Mouse (Mus musculus): ENCODE measurements around the gene Aamdc. TPM values are rescaled to one million over a fixed set of nuclear protein-coding genes. Genes with fewer than 3 reads are reported as not detected.

Aamdc gene
- 10 to 100 TPM; 60.7 to 61.9 TPM for total RNA-seq (2021)

DNA sequence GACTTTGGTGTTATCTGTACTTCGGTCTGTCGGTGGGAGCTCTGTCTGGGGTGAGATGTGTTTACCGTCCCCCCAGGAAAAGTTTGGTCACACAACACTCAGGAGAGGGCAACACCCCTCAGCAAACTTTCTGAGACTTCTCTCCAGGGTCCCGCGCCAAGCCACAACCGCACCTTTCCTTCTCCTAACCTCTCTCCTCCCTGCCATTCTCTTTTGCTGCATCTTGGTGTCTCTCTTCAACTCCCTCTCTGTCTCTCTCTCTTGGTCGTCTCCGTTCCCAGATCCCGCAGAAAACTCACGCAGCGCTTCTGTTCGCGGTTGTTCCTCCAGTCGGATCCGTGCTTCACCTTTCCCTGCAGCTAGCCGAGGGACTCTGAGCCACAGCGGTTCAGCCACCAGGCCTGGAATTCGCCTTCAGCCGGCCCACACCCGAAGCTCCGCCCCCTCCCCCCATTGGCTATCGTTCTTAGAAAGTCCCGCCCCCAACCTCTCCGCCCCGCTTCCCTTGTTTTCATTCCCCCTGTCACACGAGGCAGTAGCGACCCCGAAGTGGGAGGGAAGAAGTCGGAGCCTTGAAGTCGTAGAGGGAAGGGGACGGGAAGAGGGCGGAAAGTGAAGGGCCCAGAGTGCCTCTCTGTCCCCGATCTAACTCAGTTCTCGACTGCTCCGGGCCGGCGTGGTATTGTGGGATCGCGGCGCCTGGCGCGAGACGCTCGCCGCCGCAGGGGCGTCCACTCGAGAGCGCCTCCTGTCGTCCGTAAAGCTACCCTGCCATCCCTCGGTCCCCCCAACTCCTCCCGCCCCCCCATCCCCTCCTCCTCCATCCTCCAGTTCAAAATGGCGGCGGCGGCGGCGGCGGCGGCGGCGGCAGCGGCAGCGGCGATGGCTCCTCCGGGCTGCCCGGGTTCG is at the start of gene Aamdc, which contains the start of gene Rsf1:
Aamdc (minus strand) TSS at position 431 of the 909 bp plus-strand sequence.
Rsf1 (plus strand) TSS at position 823 of the 909 bp plus-strand sequence.
- intact Hi-C loops (cut with DNase I) = loop anchor here (2.0 to 5.0 kb wide), 3 partner anchors 98 to 152 kb away; partner anchors contain the start of gene Ints4

GRCm38 (mm10) chr7:97623402-97623801 is 44.1 kb upstream of the Aamdc start:
- intact Hi-C loops (cut with DNase I) = no loop called here
- DNase-seq (ENCODE audit: low spot score) = no peak

More for the DNA sequence above, at the start of gene Aamdc, which contains the start of gene Rsf1:
- DNase-seq (ENCODE audit: low spot score) = peak; percentile 92

- no peak for DNase-seq (ENCODE audit: low spot score)
- intact Hi-C loops (cut with DNase I) = no loop called here
Measured at GRCm38 (mm10) chr7:97622676-97623075, 43.4 kb upstream of the Aamdc start.

DNA sequence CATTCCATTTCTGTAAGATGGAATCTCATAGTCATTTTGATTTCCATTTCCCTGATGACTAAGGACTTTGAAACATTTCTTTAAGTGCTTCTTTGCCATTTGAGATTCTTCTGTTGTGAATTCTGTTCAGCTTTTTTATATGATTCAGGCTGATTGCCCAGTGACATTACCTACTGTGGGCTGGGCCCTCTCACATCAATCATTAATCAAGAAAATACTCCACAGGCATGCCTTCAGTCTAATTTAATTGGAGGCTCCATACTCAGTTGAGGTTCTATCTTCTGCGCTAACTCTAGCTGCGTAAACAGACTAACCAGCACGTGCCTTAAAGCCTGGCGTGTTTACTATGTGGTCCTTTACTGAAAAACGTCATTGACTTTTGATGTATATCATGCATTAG is 42.0 kb upstream of the Aamdc start:
- intact Hi-C loops (cut with DNase I) = no loop called here
- DNase-seq (ENCODE audit: low spot score) = no peak

DNA sequence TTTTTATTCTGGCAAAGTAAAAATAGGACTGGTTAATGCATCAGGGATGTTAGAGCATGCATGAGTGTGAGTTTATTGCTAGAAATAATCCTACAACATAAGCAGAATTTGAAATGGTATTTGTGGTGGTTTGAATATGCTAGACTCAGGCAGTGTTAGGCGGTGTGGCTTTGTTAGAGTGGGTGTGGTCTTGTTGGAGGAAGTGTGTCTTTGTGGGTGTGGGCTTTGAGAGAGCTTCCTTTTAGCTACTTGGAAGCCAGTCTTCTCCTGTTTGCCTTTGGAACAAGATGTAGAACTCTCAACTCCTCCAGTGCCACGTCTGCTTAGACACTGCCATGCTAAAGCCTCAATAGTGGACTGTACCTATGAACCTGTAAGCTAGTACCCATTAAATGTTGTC is 19.3 kb upstream of the Aamdc start:
- DNase-seq (ENCODE audit: low spot score) = no peak
- intact Hi-C loops (cut with DNase I) = no loop called here

DNA sequence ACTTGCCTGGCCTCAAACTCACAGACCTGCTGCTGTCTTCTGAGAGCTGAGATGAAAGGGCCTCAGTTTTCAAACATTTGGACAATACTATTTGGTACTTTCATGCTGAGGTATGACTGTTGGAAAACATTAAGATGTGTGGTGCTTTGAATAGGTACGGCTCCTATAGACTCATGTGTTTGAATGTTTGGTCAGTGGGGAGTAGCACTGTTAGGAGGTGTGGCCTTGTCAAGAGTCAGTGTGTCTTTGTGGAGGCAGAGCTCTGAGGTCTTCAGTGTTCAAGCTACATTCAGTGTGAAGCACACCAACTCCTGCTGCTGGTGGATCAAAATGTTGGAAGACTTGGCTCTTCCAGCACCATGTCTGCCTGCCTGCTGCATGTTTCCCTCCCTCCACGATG is 14.2 kb upstream of the Aamdc start:
- no peak for DNase-seq (ENCODE audit: low spot score)
- intact Hi-C loops (cut with DNase I) = no loop called here

DNA sequence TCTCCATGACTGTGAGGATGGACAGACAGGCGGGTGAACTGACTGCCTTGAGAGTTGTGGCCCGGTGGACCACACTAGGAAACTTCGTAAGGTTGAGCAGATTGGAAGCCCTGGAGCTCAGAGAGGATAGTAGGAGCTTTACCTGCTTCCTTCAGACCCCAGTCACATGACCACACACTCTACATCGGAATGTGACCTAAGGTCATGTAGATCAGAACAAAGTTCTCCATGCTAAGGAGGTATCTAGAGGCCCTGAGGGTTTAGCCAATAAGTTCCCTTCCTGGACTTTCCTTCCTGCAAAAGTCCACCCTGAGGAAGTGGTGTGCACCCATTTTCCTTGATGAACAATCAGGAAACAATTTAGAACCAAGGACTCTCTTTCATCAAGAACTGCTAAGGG is 13.1 kb upstream of the Aamdc start:
- DNase-seq (ENCODE audit: low spot score) = no peak
- intact Hi-C loops (cut with DNase I) = no loop called here

GRCm38 (mm10) chr7:97591336-97591735 is 12.0 kb upstream of the Aamdc start:
- intact Hi-C loops (cut with DNase I) = no loop called here
- no peak for DNase-seq (ENCODE audit: low spot score)

DNA sequence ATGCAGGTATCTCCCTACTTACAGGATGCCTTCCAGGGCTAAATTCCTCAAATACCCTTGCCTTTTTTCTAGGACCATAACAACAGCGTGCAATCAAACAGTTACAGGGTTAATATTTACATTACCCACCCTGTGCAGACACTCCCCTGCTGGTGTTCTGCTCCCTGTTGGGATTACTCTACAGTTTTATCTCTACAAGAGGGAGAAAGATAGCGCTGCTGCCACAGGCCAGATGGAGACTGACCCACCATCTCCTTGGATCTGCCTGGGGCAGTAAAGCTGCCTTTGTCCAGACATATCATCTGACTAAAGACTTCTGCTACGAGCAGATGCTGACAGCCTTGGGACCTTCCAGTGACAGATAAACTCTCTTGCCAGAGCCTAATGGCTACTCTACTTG is 11.2 kb upstream of the Aamdc start:
- DNase-seq (ENCODE audit: low spot score) = no peak
- intact Hi-C loops (cut with DNase I) = no loop called here

- intact Hi-C loops (cut with DNase I) = no loop called here
- DNase-seq (ENCODE audit: low spot score) = no peak
Measured at GRCm38 (mm10) chr7:97588506-97588905, 9.2 kb upstream of the Aamdc start.

DNA sequence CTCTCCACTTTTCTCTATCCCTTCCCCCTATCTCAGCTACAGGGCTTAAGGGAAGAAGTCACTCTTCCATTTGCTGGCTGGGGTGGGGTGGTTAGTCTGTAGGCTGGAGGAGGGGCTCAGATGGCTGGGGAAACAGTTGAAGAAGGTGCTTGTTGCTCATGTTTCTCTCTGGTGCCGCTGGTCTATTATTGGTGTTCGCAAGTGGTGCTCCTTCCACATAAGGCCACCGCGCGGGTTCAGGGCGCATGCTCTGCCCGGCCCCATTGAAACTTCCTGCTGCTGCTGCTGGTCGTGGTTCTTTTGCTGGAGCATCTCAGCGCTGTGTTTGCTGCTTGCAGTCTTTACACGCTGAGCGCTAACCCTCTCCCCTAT is 1.5 kb upstream of the Aamdc start:
- peak; percentile 67 for DNase-seq (ENCODE audit: low spot score)
- intact Hi-C loops (cut with DNase I) = loop anchor here (5.0 kb wide), 1 partner anchor 116 kb away; the partner anchor contains the start of gene Clns1a

- intact Hi-C loops (cut with DNase I) = loop anchor here (2.0 to 5.0 kb wide), 4 partner anchors 97 to 153 kb away; partner anchors contain the start of genes Clns1a and Ints4
- DNase-seq (ENCODE audit: low spot score) = peak; percentile 13
Measured at GRCm38 (mm10) chr7:97579976-97580842, 912 bp upstream of the Aamdc start.

DNA sequence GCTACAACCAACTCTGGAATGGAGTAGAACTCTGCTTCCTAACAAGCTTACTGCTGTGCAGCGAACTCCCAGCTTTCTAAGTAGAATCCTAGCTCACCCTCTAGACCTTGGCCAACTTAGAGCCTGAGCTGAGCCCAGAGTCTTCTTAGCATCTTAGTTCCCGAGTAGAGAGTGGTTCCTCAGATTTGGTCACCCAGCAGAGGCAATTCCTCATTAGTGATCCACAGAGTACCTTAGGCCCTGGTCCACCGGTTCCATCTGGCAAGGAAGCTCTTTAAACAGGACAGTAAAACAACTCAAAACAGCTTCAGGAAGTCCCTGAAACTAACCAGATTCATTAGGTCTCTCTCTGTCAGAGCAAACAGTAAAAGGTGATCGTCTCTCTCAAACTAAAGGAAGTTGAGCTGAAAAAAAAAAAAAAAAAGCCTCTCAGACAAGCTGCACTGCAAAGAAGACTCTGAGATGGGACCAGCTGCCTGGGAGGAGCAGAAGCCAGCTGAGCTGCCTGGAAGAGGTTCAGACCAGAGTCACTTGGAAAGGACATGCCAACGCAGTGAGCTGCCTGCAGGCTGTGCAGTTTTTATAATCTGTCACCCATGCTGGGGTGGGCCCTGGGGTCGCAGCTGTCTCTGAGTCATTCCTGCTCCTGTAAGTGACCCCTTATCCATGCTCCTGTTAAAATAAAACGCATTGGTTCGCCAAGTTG is 783 bp downstream of the Aamdc start:
- intact Hi-C loops (cut with DNase I) = loop anchor here (2.0 to 5.0 kb wide), 3 partner anchors 98 to 151 kb away; partner anchors contain the start of gene Ints4
- peak; percentile 33 for DNase-seq (ENCODE audit: low spot score)

DNA sequence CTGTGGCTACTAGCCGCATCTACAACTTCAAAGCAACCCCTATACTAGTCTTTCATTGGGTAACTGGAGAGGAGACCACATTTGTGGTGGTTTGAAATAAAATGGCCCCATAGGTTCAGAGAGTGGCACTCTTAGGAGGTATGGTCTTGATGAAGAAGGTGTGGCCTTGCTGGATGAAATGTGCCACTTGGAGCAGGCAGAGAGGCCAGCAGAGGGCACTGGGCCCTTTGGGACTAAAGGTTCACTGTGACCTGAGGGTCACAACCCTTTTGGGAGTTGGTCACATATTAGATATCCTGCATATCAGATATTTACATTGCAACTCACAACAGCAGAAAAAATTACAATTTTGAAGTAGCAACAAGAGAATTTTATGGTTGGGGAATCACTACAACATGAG is 8.9 kb downstream of the Aamdc start:
- DNase-seq (ENCODE audit: low spot score) = no peak

GRCm38 (mm10) chr7:97569372-97569771 is 9.9 kb downstream of the Aamdc start:
- intact Hi-C loops (cut with DNase I) = no loop called here
- DNase-seq (ENCODE audit: low spot score) = no peak

More for the DNA sequence above, 8.9 kb downstream of the Aamdc start:
- intact Hi-C loops (cut with DNase I) = no loop called here

DNA sequence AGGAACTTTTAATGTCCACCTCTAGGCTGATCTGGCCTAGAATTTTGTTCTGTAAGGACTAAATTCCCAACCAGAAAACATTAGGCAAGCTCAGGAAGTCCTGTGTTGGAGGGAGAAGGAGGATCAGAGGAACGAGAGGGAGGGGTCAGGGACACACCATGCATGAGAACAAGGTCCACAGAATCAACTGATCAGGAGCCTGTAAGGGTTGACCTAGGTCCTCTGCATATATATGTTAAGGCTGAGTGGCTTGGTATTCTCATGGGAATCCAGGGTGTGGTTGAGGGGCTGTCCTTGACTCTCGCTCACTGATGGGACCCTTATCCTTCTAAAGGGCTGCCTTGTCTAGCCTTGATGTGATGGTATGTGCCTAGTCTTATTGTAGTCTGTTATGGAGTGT is 15.7 kb downstream of the Aamdc start:
- no peak for DNase-seq (ENCODE audit: low spot score)
- intact Hi-C loops (cut with DNase I) = no loop called here

DNA sequence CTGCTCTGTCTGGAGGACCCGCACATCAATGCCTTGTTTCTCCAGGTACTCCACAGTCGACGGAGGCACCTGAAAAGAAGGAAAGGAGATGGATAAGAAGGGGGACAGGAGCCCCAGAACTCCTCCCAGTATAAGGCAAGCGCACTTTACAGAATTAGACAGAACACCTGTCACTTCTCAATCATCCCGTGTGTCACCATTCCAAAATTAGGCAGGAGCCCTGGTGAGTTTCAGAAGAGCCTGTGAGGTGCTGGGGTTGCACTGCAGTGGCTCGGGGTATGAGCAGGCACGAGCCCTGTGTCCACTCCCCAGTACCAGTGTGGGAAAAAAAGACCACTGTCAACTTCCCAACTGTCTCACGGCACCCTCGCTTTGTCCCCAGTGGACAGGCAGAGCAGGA is 28.6 kb downstream of the Aamdc start:
- DNase-seq (ENCODE audit: low spot score) = no peak
- intact Hi-C loops (cut with DNase I) = no loop called here

- intact Hi-C loops (cut with DNase I) = no loop called here
- DNase-seq (ENCODE audit: low spot score) = no peak
Measured at GRCm38 (mm10) chr7:97549301-97549700, 30.0 kb downstream of the Aamdc start.

GRCm38 (mm10) chr7:97546462-97546861 is 32.8 kb downstream of the Aamdc start:
- no peak for DNase-seq (ENCODE audit: low spot score)
- intact Hi-C loops (cut with DNase I) = no loop called here

GRCm38 (mm10) chr7:97536571-97536970 is 42.7 kb downstream of the Aamdc start:
- intact Hi-C loops (cut with DNase I) = no loop called here
- no peak for DNase-seq (ENCODE audit: low spot score)

Measured in heart, postnatal 25 days (tissue).